Mouse (Mus musculus) naive thymus-derived CD4-positive, alpha-beta T cell, adult 2 months (primary cell): ENCODE results near the gene Pimreg.

Experiments used
- DNase-seq: peaks from one replicate; pipeline ENCODE4 v3.0.0-alpha.2; 2011; ENCODE audit warnings: low read depth

Pimreg gene

GRCm38 (mm10) chr11:72041768-72042607 is at the start of gene Pimreg:
Gene Pimreg, plus strand, starts transcription at chr11:72042032.
- peak; percentile 73 for DNase-seq

- no peak for DNase-seq
These were observed 49.4 kb upstream of the Pimreg start for GRCm38 (mm10) chr11:71992438-71992837.

GRCm38 (mm10) chr11:71995968-71996511 is 45.8 kb upstream of the Pimreg start:
- peak; percentile 62 for DNase-seq

GRCm38 (mm10) chr11:71996805-71997204 is 45.0 kb upstream of the Pimreg start:
- DNase-seq = peak; percentile 9

- DNase-seq = peak; percentile 38
These were observed 41.6 kb upstream of the Pimreg start for GRCm38 (mm10) chr11:72000194-72000593.

GRCm38 (mm10) chr11:72002138-72002853 is 39.5 kb upstream of the Pimreg start:
- peak; percentile 54 for DNase-seq

- no peak for DNase-seq
These were observed 38.7 kb upstream of the Pimreg start for GRCm38 (mm10) chr11:72003171-72003570.

- no peak for DNase-seq
These were observed 36.3 kb upstream of the Pimreg start for GRCm38 (mm10) chr11:72005547-72005946.

GRCm38 (mm10) chr11:72010367-72010766 is 31.5 kb upstream of the Pimreg start:
- DNase-seq = no peak

- no peak for DNase-seq
These were observed 30.7 kb upstream of the Pimreg start for GRCm38 (mm10) chr11:72010940-72011722.

GRCm38 (mm10) chr11:72011955-72012354 is 29.9 kb upstream of the Pimreg start:
- DNase-seq = no peak

GRCm38 (mm10) chr11:72014674-72015073 is 27.2 kb upstream of the Pimreg start:
- DNase-seq = no peak

- no peak for DNase-seq
These were observed 25.1 kb upstream of the Pimreg start for GRCm38 (mm10) chr11:72016518-72017252.

GRCm38 (mm10) chr11:72017253-72017601 is 24.6 kb upstream of the Pimreg start:
- no peak for DNase-seq

- DNase-seq = no peak
These were observed 20.8 kb upstream of the Pimreg start for GRCm38 (mm10) chr11:72021015-72021414.

GRCm38 (mm10) chr11:72022827-72023226 is 19.0 kb upstream of the Pimreg start:
- no peak for DNase-seq

GRCm38 (mm10) chr11:72023581-72023980 is 18.3 kb upstream of the Pimreg start:
- peak; percentile 57 for DNase-seq

GRCm38 (mm10) chr11:72024193-72024781 is 17.5 kb upstream of the Pimreg start:
- DNase-seq = peak; percentile 76

GRCm38 (mm10) chr11:72025843-72026242 is 16.0 kb upstream of the Pimreg start:
- peak; percentile 60 for DNase-seq

- DNase-seq = no peak
These were observed 15.3 kb upstream of the Pimreg start for GRCm38 (mm10) chr11:72026516-72026915.

GRCm38 (mm10) chr11:72027836-72028235 is 14.0 kb upstream of the Pimreg start:
- no peak for DNase-seq
